Mouse (Mus musculus) spleen, adult 2 months (tissue): ENCODE data around the gene Lyzl4.

Source experiments
- CTCF ChIP-seq: fragments of 200-500 bp; IDR thresholded peaks from 2 replicates; pipeline ENCODE4 v1.5.1; 2011; ENCODE audit warnings: mild to moderate bottlenecking, inconsistent platforms; ENCODE audit not compliant: insufficient read depth, insufficient read length, insufficient replicate concordance; ENCODE audit errors: extremely low read depth
- POLR2A ChIP-seq: fragments of 200-500 bp; IDR thresholded peaks from 2 replicates; pipeline ENCODE4 v1.6.1; 2011; ENCODE audit warnings: low read depth, low read length, inconsistent platforms

- TF ChIP-seq CTCF (no peak), POLR2A (no peak)
These were observed 11.8 kb upstream of the Lyzl4 start for GRCm38 (mm10) chr9:121653668-121654067.
